Mouse (Mus musculus) hindbrain, postnatal 0 days (tissue): Measurements from ENCODE around the gene Platr17. TPM values are rescaled to one million over a fixed set of nuclear protein-coding genes. Genes with fewer than 3 reads are reported as not detected.
"Not testable (repeated sequence)": the region's sequence is repeated elsewhere in the genome, so short reads cannot be mapped to it uniquely, and the experiment has no call there.

Experiments
- ATAC-seq: fragments of 200-750 bp; cut with Nextera tagmentation; 2 replicates; pipeline ENCODE4 v1.8.0; 2017; ENCODE audit warnings: mild to moderate bottlenecking, moderate TSS enrichment, moderate library complexity
- DNase-seq: peaks from one replicate; pipeline ENCODE4 v3.0.0-alpha.2; 2015; ENCODE audit warnings: low spot score
- H3K27ac ChIP-seq: fragments of 300-500 bp; sonication (generic); 2 replicates; pipeline ENCODE4 v1.5.1; 2014; ENCODE audit warnings: mild to moderate bottlenecking
- H3K27me3 ChIP-seq: fragments of 300-500 bp; sonication (generic); 2 replicates; pipeline ENCODE4 v1.6.1; 2014; ENCODE audit warnings: low read length, mixed read lengths; ENCODE audit not compliant: insufficient read depth
- H3K36me3 ChIP-seq: fragments of 300-500 bp; sonication (generic); 2 replicates; pipeline ENCODE4 v1.6.1; 2014; ENCODE audit warnings: low read length, mixed read lengths; ENCODE audit not compliant: insufficient read depth
- H3K4me1 ChIP-seq: fragments of 300-500 bp; sonication (generic); 2 replicates; pipeline ENCODE4 v1.6.1; 2014; ENCODE audit warnings: antibody characterized with exemption, low read length, mixed read lengths; ENCODE audit not compliant: insufficient read depth
- H3K4me2 ChIP-seq: fragments of 300-500 bp; sonication (generic); 2 replicates; pipeline ENCODE4 v1.6.1; 2014; ENCODE audit warnings: low read depth, mild to moderate bottlenecking, low read length, moderate library complexity, mixed read lengths
- H3K4me3 ChIP-seq: fragments of 300-500 bp; sonication (generic); 2 replicates; pipeline ENCODE4 v1.5.1; 2014; ENCODE audit warnings: low read length
- H3K9ac ChIP-seq: fragments of 300-500 bp; sonication (generic); replicated peaks from 2 replicates; pipeline ENCODE4 v1.6.1; 2014; ENCODE audit warnings: mild to moderate bottlenecking, low read length, moderate library complexity, mixed read lengths
- H3K9me3 ChIP-seq: fragments of 300-500 bp; sonication (generic); 2 replicates; pipeline ENCODE4 v1.6.1; 2016; ENCODE audit warnings: low read length, mixed read lengths
- CTCF ChIP-seq: IDR thresholded peaks from 2 replicates; pipeline ENCODE4 v1.5.1; 2016; ENCODE audit warnings: antibody characterized with exemption, control low read depth, low read depth
- WGBS: fragments of 180-500 bp; shearing (Covaris S2); extraction: QIAGEN DNeasy Blood & Tissue Kit; methylation state at CpG from one replicate; pipeline ENCODE4 v1.1.7; 2014; 5-methylcytosine and 5-hydroxymethylcytosine counted together
- polyA plus RNA-seq: library from polyadenylated mRNA; unstranded; fragments of >200 nt; fragmentation: Nextera tagmentation; extraction: Ambion mirVana; gene quantifications from 2 replicates; pipeline ENCODE4 v1.2.1, GENCODE M21; 2015
- total RNA-seq: library from RNA; depleted of rRNA; stranded (reverse); fragments of >200 nt; gene quantifications from 2 replicates; pipeline ENCODE4 v1.2.3, GENCODE M21; 2014; rRNA removed

Platr17 gene
- 1.3 TPM in 1 of 2 replicates, not detected in the other for total RNA-seq
- 0.88 and 1.2 TPM in 2 replicates for polyA plus RNA-seq

GRCm38 (mm10) chr17:33904835-33905234 is at the start of gene Platr17:
TSS of gene Platr17 (plus strand) at chr17:33905135.
- not testable (repeated sequence) for H3K4me1 ChIP-seq, H3K36me3 ChIP-seq, H3K27ac ChIP-seq, H3K9me3 ChIP-seq, H3K27me3 ChIP-seq, H3K4me2 ChIP-seq, H3K9ac ChIP-seq, H3K4me3 ChIP-seq, ATAC-seq, DNase-seq
- 24% methylated on average over 4 of the region's 4 CpGs for WGBS

- no peak overlapping the region for H3K4me3 ChIP-seq
- H3K27ac ChIP-seq, result no peak overlapping the region
- DNase-seq, result no peak
- H3K9me3 ChIP-seq, result no peaks in the 10 kb centered on the region
- H3K36me3 ChIP-seq, result no peaks in the 10 kb centered on the region
- H3K4me1 ChIP-seq, result no peaks in the 10 kb centered on the region
- H3K9ac ChIP-seq, result no peak overlapping the region
- no peak for TF ChIP-seq CTCF
- no peaks in the 10 kb centered on the region for H3K27me3 ChIP-seq
- ATAC-seq, result no peak
- no peak overlapping the region for H3K4me2 ChIP-seq
- WGBS, result 46% methylated on average over 4 of the region's 4 CpGs
Measured at GRCm38 (mm10) chr17:33857816-33858215, 47.1 kb upstream of the Platr17 start.

GRCm38 (mm10) chr17:33865330-33866030 is 39.5 kb upstream of the Platr17 start:
- no peaks in the 10 kb centered on the region for H3K9me3 ChIP-seq
- no peaks in the 10 kb centered on the region for H3K27me3 ChIP-seq
- no peak overlapping the region for H3K4me2 ChIP-seq
- WGBS, result 37% methylated on average over 9 of the region's 9 CpGs
- no peaks in the 10 kb centered on the region for H3K4me1 ChIP-seq
- no peak for ATAC-seq
- H3K9ac ChIP-seq, result no peak overlapping the region
- peak; percentile 18 for DNase-seq
- no peak overlapping the region for H3K27ac ChIP-seq
- H3K36me3 ChIP-seq, result no peaks in the 10 kb centered on the region
- peak; percentile 50 for TF ChIP-seq CTCF
- no peak overlapping the region for H3K4me3 ChIP-seq

GRCm38 (mm10) chr17:33873537-33873936 is 31.4 kb upstream of the Platr17 start, which contains the start of gene Gm7029:
TSS of gene Gm7029 (plus strand) at chr17:33873837.
- not testable (repeated sequence) for H3K36me3 ChIP-seq, H3K4me3 ChIP-seq, DNase-seq, H3K27ac ChIP-seq, H3K27me3 ChIP-seq, H3K9me3 ChIP-seq, H3K9ac ChIP-seq, H3K4me2 ChIP-seq, ATAC-seq, H3K4me1 ChIP-seq
- WGBS, result 67% methylated on average over 3 of the region's 12 CpGs

GRCm38 (mm10) chr17:33874411-33874810 is 30.5 kb upstream of the Platr17 start:
- H3K27ac ChIP-seq, result no peak overlapping the region
- no peaks in the 10 kb centered on the region for H3K27me3 ChIP-seq
- TF ChIP-seq CTCF, result no peak
- H3K36me3 ChIP-seq, result no peaks in the 10 kb centered on the region
- no peak for ATAC-seq
- no peaks in the 10 kb centered on the region for H3K9me3 ChIP-seq
- 88% methylated on average over 11 of the region's 11 CpGs for WGBS
- H3K4me3 ChIP-seq, result no peak overlapping the region
- H3K4me1 ChIP-seq, result no peaks in the 10 kb centered on the region
- no peak overlapping the region for H3K9ac ChIP-seq
- no peak for DNase-seq
- no peak overlapping the region for H3K4me2 ChIP-seq

- 79% methylated on average over 5 of the region's 5 CpGs for whole genome bisulfite sequencing
Measured at GRCm38 (mm10) chr17:33875797-33876196, 29.1 kb upstream of the Platr17 start.

GRCm38 (mm10) chr17:33884320-33884719 is 20.6 kb upstream of the Platr17 start:
- H3K4me3 ChIP-seq, H3K9me3 ChIP-seq, H3K27me3 ChIP-seq, H3K4me2 ChIP-seq, DNase-seq, H3K36me3 ChIP-seq, H3K4me1 ChIP-seq, H3K27ac ChIP-seq, ATAC-seq, H3K9ac ChIP-seq: not testable (repeated sequence)
- WGBS, result 93% methylated on average over 8 of the region's 11 CpGs

More at GRCm38 (mm10) chr17:33875797-33876196, 29.1 kb upstream of the Platr17 start:
- H3K4me2 ChIP-seq, H3K27ac ChIP-seq, H3K9ac ChIP-seq, H3K27me3 ChIP-seq, DNase-seq, H3K36me3 ChIP-seq, H3K4me1 ChIP-seq, H3K9me3 ChIP-seq, H3K4me3 ChIP-seq, ATAC-seq: not testable (repeated sequence)
- peak; percentile 15; the same call in 1 of the 2 replicates for TF ChIP-seq CTCF

GRCm38 (mm10) chr17:33887802-33888201 is 17.1 kb upstream of the Platr17 start:
- not testable (repeated sequence) for H3K9me3 ChIP-seq, H3K36me3 ChIP-seq, DNase-seq, H3K27ac ChIP-seq, H3K4me1 ChIP-seq, H3K9ac ChIP-seq, H3K4me2 ChIP-seq, H3K4me3 ChIP-seq, ATAC-seq, H3K27me3 ChIP-seq
- WGBS, result 85% methylated on average over 2 of the region's 2 CpGs

- not testable (repeated sequence) for ATAC-seq, H3K27ac ChIP-seq, H3K9ac ChIP-seq, H3K9me3 ChIP-seq, DNase-seq, H3K4me3 ChIP-seq, H3K4me2 ChIP-seq, H3K27me3 ChIP-seq, H3K4me1 ChIP-seq, H3K36me3 ChIP-seq
Measured at GRCm38 (mm10) chr17:33888230-33888629, 16.7 kb upstream of the Platr17 start.

GRCm38 (mm10) chr17:33889941-33890532 is 14.9 kb upstream of the Platr17 start:
- not testable (repeated sequence) for H3K4me1 ChIP-seq, DNase-seq, H3K27me3 ChIP-seq, H3K9me3 ChIP-seq, H3K36me3 ChIP-seq, H3K27ac ChIP-seq
- peak overlapping the region; percentile 45; the same call in 1 of the 2 replicates for H3K9ac ChIP-seq
- H3K4me2 ChIP-seq, result peak overlapping the region; percentile 63
- WGBS, result under 1% methylated on average over 35 of the region's 44 CpGs
- ATAC-seq, result peak; percentile 27; the same call in 1 of the 2 replicates
- peak overlapping the region; percentile 55 for H3K4me3 ChIP-seq
